Mouse (Mus musculus): Measurements from ENCODE around the gene Cep112. TPM values are rescaled to one million over a fixed set of nuclear protein-coding genes. Genes with fewer than 3 reads are reported as not detected.
A peak's percentile ranks its signal among the peaks of the same experiment; 100 is the strongest.

Gene Cep112
- polyA plus RNA-seq, 1 experiment: 2.5 TPM

- WGBS: 21% methylated on average over 14 of the region's 14 CpGs
- H3K4me1 ChIP-seq (ENCODE audit: control insufficient read depth, insufficient read depth, low read length): no peaks in the 10 kb centered on the region
- no peak for TF ChIP-seq CTCF (IDR thresholded peaks at IDR 0.05; ENCODE audit: control insufficient read depth, insufficient read depth, low read length)
- TF ChIP-seq POLR2A (IDR thresholded peaks at IDR 0.05; ENCODE audit: borderline replicate concordance, control insufficient read depth, low read depth, low read length): no peak
- H3K27ac ChIP-seq (ENCODE audit: control insufficient read depth, insufficient read depth, low read depth, low read length, poor library complexity): no peak overlapping the region; the same call in 1 of the 2 replicates
- no peak overlapping the region for H3K4me3 ChIP-seq (replicated peaks; ENCODE audit: control insufficient read depth, low read depth, low read length)
These were observed 565 bp downstream of the Cep112 start for GRCm38 (mm10) chr11:108425592-108425921.

GRCm38 (mm10) chr11:108426086-108426485, 1.1 kb downstream of the Cep112 start:
- Histone ChIP-seq H3K27ac (ENCODE audit: control insufficient read depth, insufficient read depth, low read depth, low read length, poor library complexity) (no peak overlapping the region), H3K4me1 (ENCODE audit: control insufficient read depth, insufficient read depth, low read length) (no peaks in the 10 kb centered on the region), H3K4me3 (replicated peaks; ENCODE audit: control insufficient read depth, low read depth, low read length) (no peak overlapping the region)
- TF ChIP-seq POLR2A (IDR thresholded peaks at IDR 0.05; ENCODE audit: borderline replicate concordance, control insufficient read depth, low read depth, low read length) (no peak), CTCF (IDR thresholded peaks at IDR 0.05; ENCODE audit: control insufficient read depth, insufficient read depth, low read length) (no peak)
- WGBS: 78% methylated on average over 3 of the region's 3 CpGs

- no peak overlapping the region for H3K4me3 ChIP-seq (replicated peaks; ENCODE audit: control insufficient read depth, low read depth, low read length)
- no peak overlapping the region for H3K27ac ChIP-seq (ENCODE audit: control insufficient read depth, insufficient read depth, low read depth, low read length, poor library complexity)
- TF ChIP-seq POLR2A (IDR thresholded peaks at IDR 0.05; ENCODE audit: borderline replicate concordance, control insufficient read depth, low read depth, low read length): no peak
- TF ChIP-seq CTCF (IDR thresholded peaks at IDR 0.05; ENCODE audit: control insufficient read depth, insufficient read depth, low read length): no peak
- 65% methylated on average over 6 of the region's 6 CpGs for WGBS
- no peaks in the 10 kb centered on the region for H3K4me1 ChIP-seq (ENCODE audit: control insufficient read depth, insufficient read depth, low read length)
These were observed 2.2 kb downstream of the Cep112 start for GRCm38 (mm10) chr11:108427191-108427590.

GRCm38 (mm10) chr11:108429076-108429475, 4.1 kb downstream of the Cep112 start:
- Histone ChIP-seq H3K27ac (ENCODE audit: control insufficient read depth, insufficient read depth, low read depth, low read length, poor library complexity) (no peak overlapping the region), H3K4me1 (ENCODE audit: control insufficient read depth, insufficient read depth, low read length) (no peaks in the 10 kb centered on the region), H3K4me3 (replicated peaks; ENCODE audit: control insufficient read depth, low read depth, low read length) (no peak overlapping the region)
- WGBS: 66% methylated on average over 2 of the region's 2 CpGs
- TF ChIP-seq POLR2A (IDR thresholded peaks at IDR 0.05; ENCODE audit: borderline replicate concordance, control insufficient read depth, low read depth, low read length) (no peak), CTCF (IDR thresholded peaks at IDR 0.05; ENCODE audit: control insufficient read depth, insufficient read depth, low read length) (no peak)

DNA sequence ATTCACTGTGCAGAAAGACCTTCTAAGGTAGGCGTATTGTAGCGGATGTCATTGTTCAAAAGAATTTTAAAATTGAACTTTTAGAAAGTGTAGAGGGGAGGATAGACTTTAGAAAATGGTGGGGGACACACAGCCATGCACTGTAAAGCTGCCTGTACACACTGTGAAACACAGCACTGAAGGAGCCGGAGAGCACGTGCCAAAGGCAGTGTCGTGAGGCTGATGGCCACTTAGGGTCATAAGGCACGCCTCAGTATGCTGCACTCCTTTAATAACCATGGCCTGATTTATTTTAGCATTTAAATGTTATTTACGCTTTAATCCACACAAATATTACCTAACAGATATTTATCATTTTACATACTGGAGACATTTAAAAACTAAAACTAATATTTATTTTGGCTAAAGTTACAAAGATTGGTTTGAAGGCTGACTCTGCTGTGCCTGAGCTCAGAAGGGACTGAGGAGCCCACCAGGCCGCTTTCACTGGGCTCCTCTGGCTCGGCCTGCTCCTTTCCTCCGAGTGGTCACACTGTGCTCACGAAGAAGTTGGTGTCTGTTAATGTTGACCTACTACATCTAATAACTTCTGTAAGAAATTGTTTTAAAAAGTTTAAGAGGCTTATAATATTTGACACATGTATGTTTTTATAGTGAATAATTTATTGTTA, 19.0 kb downstream of the Cep112 start:
- no peak overlapping the region for H3K27ac ChIP-seq (ENCODE audit: control insufficient read depth, insufficient read depth, low read depth, low read length, poor library complexity)
- TF ChIP-seq POLR2A (IDR thresholded peaks at IDR 0.05; ENCODE audit: borderline replicate concordance, control insufficient read depth, low read depth, low read length): no peak
- no peak for TF ChIP-seq CTCF (IDR thresholded peaks at IDR 0.05; ENCODE audit: control insufficient read depth, insufficient read depth, low read length)
- no peaks in the 10 kb centered on the region for H3K4me1 ChIP-seq (ENCODE audit: control insufficient read depth, insufficient read depth, low read length)
- 83% methylated on average over 11 of the region's 11 CpGs for WGBS
- no peak overlapping the region for H3K4me3 ChIP-seq (replicated peaks; ENCODE audit: control insufficient read depth, low read depth, low read length)

DNA sequence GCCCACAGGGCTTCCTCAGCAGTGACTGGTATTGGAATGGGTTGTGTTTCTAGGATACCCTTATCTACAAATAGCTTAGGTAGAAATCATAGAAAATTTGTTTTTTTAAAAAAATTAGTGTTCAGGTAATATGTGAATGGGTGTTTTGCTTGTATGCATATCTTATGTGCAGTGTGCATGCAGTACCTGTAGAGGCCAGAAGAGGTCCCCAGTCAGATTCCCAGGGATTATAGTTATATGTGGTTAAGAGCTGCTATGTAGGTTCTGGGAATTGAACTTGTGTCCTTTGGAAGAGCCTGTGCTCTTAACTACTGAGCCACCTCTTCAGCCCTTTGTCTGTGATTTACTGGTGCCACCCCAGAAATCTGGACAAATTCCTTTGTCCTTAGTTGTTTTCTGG, 22.2 kb downstream of the Cep112 start:
- H3K4me3 ChIP-seq (replicated peaks; ENCODE audit: control insufficient read depth, low read depth, low read length): no peak overlapping the region
- no peak overlapping the region for H3K27ac ChIP-seq (ENCODE audit: control insufficient read depth, insufficient read depth, low read depth, low read length, poor library complexity)
- TF ChIP-seq CTCF (IDR thresholded peaks at IDR 0.05; ENCODE audit: control insufficient read depth, insufficient read depth, low read length) (0 out of 2 replicates have a peak, but pooled peaks have one; percentile 2), POLR2A (IDR thresholded peaks at IDR 0.05; ENCODE audit: borderline replicate concordance, control insufficient read depth, low read depth, low read length) (no peak)
- no peaks in the 10 kb centered on the region for H3K4me1 ChIP-seq (ENCODE audit: control insufficient read depth, insufficient read depth, low read length)

DNA sequence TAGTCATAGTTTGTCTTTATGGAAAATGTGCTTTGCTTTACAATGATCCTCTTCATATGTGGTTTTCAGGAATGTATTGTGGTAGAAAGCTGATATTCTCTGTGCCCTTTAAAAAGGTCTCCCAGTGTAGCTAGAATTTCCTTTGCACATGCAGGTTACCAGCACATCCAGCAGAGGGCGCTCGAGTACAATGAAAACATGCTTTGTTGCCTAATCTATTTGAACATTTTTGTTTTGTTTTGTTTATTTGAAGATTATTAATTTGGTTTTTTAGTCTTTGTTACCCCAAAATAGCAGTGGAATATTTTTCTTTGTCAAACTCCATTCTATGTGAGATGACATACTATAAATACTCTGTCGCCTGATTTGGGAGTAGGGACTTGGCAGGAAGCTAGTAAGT, 24.8 kb downstream of the Cep112 start:
- 31% methylated on average over 3 of the region's 3 CpGs for WGBS
- H3K4me1 ChIP-seq (ENCODE audit: control insufficient read depth, insufficient read depth, low read length): no peaks in the 10 kb centered on the region

DNA sequence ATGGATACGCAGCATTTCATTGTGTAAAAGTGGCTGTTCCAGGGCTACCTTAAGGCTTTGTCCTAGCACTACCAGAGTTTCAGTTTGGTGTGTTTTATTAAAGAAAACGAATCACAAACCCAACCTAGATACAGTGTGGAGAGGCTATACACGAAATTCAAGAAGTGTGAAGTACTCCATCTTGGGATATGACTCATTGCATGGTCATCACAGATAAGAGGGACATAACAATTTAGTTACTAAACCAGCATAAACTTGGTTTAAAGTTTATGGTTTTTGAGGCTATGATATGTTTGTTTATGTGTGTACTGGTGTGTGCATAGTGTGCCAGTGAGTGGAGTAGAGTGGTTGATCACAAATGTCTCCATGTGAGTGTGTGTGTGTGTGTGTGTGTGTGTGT, 34.6 kb downstream of the Cep112 start:
- no peak for TF ChIP-seq CTCF (IDR thresholded peaks at IDR 0.05; ENCODE audit: control insufficient read depth, insufficient read depth, low read length)
- TF ChIP-seq POLR2A (IDR thresholded peaks at IDR 0.05; ENCODE audit: borderline replicate concordance, control insufficient read depth, low read depth, low read length): no peak
- no peaks in the 10 kb centered on the region for H3K4me1 ChIP-seq (ENCODE audit: control insufficient read depth, insufficient read depth, low read length)
- no peak overlapping the region for H3K27ac ChIP-seq (ENCODE audit: control insufficient read depth, insufficient read depth, low read depth, low read length, poor library complexity)
- 69% methylated on average over 3 of the region's 3 CpGs for WGBS
- no peak overlapping the region for H3K4me3 ChIP-seq (replicated peaks; ENCODE audit: control insufficient read depth, low read depth, low read length)

More for the DNA sequence above, 24.8 kb downstream of the Cep112 start:
- Histone ChIP-seq H3K27ac (ENCODE audit: control insufficient read depth, insufficient read depth, low read depth, low read length, poor library complexity) (no peak overlapping the region), H3K4me3 (replicated peaks; ENCODE audit: control insufficient read depth, low read depth, low read length) (no peak overlapping the region)
- no peak for TF ChIP-seq POLR2A (IDR thresholded peaks at IDR 0.05; ENCODE audit: borderline replicate concordance, control insufficient read depth, low read depth, low read length)
- TF ChIP-seq CTCF (IDR thresholded peaks at IDR 0.05; ENCODE audit: control insufficient read depth, insufficient read depth, low read length): peak; percentile 42

DNA sequence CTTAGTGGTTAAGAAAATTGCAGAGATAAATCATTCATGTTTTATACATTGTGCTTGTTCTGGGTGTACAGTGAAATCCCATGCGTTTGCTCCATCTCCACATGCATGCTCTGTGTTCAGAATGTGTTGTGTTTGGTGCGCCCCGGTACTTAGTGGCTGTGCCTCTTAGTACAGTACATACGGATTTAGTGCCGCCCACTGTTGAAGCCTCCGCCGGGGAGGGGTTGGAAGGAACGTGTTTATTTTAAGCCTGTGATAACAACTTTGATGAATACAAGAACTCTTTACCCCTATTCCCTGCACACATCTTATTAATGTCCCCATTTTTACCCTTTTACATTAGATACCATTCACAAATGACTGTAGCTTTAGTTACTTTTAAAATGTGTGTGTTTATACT, 39.1 kb downstream of the Cep112 start:
- no peak overlapping the region; the same call in 1 of the 2 replicates for H3K27ac ChIP-seq (ENCODE audit: control insufficient read depth, insufficient read depth, low read depth, low read length, poor library complexity)
- WGBS: 91% methylated on average over 8 of the region's 8 CpGs
- H3K4me3 ChIP-seq (replicated peaks; ENCODE audit: control insufficient read depth, low read depth, low read length): no peak overlapping the region
- no peak for TF ChIP-seq CTCF (IDR thresholded peaks at IDR 0.05; ENCODE audit: control insufficient read depth, insufficient read depth, low read length)
- no peak for TF ChIP-seq POLR2A (IDR thresholded peaks at IDR 0.05; ENCODE audit: borderline replicate concordance, control insufficient read depth, low read depth, low read length)
- no peaks in the 10 kb centered on the region for H3K4me1 ChIP-seq (ENCODE audit: control insufficient read depth, insufficient read depth, low read length)

Measured in bone marrow, adult 2 months (tissue).